24 mouse cellular contexts compared by ENCODE assay signal in genomic region chr7:92920172-92920856, GRCm38 (mm10).
"Had no signal": no experiment of that assay in that cellular context is flagged by ENCODE, and none has a peak within 500 bp of the region (broad histone marks: within the 10 kb centered on the region; RNA-seq: fewer than 3 reads in every experiment).

No protein-coding gene starts in this region.

- H3K9me3 ChIP-seq: limb, embryonic 10.5 days; limb, embryonic 13.5 days; liver, embryonic 12.5 days; liver, embryonic 15.5 days; lung, embryonic 15.5 days; megakaryocyte, embryonic 14.5 days; midbrain, embryonic 10.5 days; midbrain, embryonic 13.5 days; neural tube, embryonic 13.5 days had no signal

- H3K9ac ChIP-seq: limb, embryonic 13.5 days; liver, embryonic 12.5 days; liver, embryonic 15.5 days; lung, embryonic 15.5 days; midbrain, embryonic 13.5 days; neural tube, embryonic 13.5 days had no signal

- H3K4me1 ChIP-seq: limb, embryonic 10.5 days; limb, embryonic 13.5 days; liver, embryonic 12.5 days; liver, embryonic 15.5 days; lung, embryonic 15.5 days; megakaryocyte, embryonic 14.5 days; midbrain, embryonic 10.5 days; midbrain, embryonic 13.5 days; neural tube, embryonic 13.5 days had no signal

- H3K4me2 ChIP-seq: limb, embryonic 13.5 days; liver, embryonic 12.5 days; liver, embryonic 15.5 days; lung, embryonic 15.5 days; midbrain, embryonic 13.5 days; neural tube, embryonic 13.5 days had no signal

- H3K27ac ChIP-seq: kidney, postnatal 0 days; layer of hippocampus, adult 2 months; limb, embryonic 10.5 days; limb, embryonic 13.5 days; liver, embryonic 12.5 days; liver, embryonic 15.5 days; lung, embryonic 15.5 days; midbrain, embryonic 10.5 days; midbrain, embryonic 13.5 days; neural tube, embryonic 13.5 days had no signal

- H3K4me3 ChIP-seq: layer of hippocampus, adult 2 months; limb, embryonic 10.5 days; limb, embryonic 13.5 days; liver, embryonic 12.5 days; liver, embryonic 15.5 days; lung, embryonic 15.5 days; megakaryocyte, embryonic 14.5 days; midbrain, embryonic 10.5 days; midbrain, embryonic 13.5 days; myocyte; neural tube, embryonic 13.5 days had no signal

- H3K27me3 ChIP-seq: limb, embryonic 13.5 days; liver, embryonic 12.5 days; liver, embryonic 15.5 days; lung, embryonic 15.5 days; megakaryocyte, embryonic 14.5 days; midbrain, embryonic 13.5 days; neural tube, embryonic 13.5 days had no signal

- DNase-seq: kidney, postnatal 25 days; layer of hippocampus, adult 9-11 months; liver; lung, adult 18-20 months; lung, postnatal 10 days; lung, postnatal 36 days; retina, postnatal 1 day; right cerebral cortex, postnatal 25 days; spleen, adult 18-20 months; thymus, adult 18-20 months; thymus, postnatal 4 days had no signal

- ATAC-seq: liver, embryonic 12.5 days; midbrain, embryonic 13.5 days; midbrain, embryonic 16.5 days had no signal

- H3K36me3 ChIP-seq: limb, embryonic 13.5 days; midbrain, embryonic 13.5 days had no signal
